Mouse (Mus musculus): ENCODE data around the gene Hspa4. TPM values are rescaled to one million over a fixed set of nuclear protein-coding genes. Genes with fewer than 3 reads are reported as not detected.
A peak's percentile ranks its signal among the peaks of the same experiment; 100 is the strongest.
"Not testable (repeated sequence)": the region's sequence is repeated elsewhere in the genome, so short reads cannot be mapped to it uniquely, and the experiment has no call there.

Hspa4 gene
- polyA plus RNA-seq, 1 experiment from 2014 or later, result 111 TPM

DNA sequence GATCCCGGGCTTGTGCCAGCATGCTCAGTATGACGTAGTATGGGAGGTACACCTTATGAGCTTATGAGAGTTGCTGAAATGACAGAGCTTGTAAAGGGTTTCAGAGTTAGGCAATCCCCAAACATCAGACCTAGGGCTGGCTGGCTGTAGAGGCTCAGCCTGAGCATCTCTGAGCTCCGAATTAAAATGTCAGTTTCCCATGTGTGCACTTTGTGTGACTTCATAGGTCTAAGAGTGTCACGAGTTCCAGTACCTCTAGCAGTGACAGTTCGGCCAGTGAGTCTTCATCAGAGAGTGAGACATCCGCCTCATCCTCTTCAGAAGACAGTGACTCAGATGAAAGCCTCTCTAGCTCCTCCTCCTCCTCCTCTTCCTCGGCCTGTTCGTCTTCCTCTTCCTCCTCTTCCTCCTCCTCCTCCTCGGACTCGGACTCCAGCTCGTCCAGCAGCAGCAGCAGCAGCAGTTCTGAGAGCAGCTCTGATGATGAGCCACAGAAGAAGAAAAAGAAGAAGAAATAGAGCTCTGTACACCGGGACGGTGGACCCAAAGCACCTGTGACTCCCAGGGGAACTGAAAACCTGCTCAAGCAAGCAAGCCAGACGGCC, 31.9 kb upstream of the Hspa4 start:
- no peaks in the 10 kb centered on the region for H3K4me1 ChIP-seq (ENCODE audit: control insufficient read depth, insufficient read depth, low read length)
- ATAC-seq (ENCODE audit: low FRiP score) (no peak), DNase-seq (ENCODE audit: low spot score, missing footprints) (peak; percentile 81)
- 90% methylated on average over 14 of the region's 14 CpGs for WGBS
- H3K9ac ChIP-seq (ENCODE audit: low read length), result no peak overlapping the region
- H3K4me2 ChIP-seq, result no peak overlapping the region
- peaks cover 13% of the 10 kb centered on the region for H3K36me3 ChIP-seq (ENCODE audit: control insufficient read depth, insufficient read depth, low read length)
- no peaks in the 10 kb centered on the region for H3K9me3 ChIP-seq (ENCODE audit: control insufficient read depth, low read length)
- H3K27me3 ChIP-seq (ENCODE audit: control insufficient read depth, insufficient read depth, low read length), result no peaks in the 10 kb centered on the region
- H3K4me3 ChIP-seq (ENCODE audit: low read depth, low read length), result no peak overlapping the region
- no peak overlapping the region for H3K27ac ChIP-seq (ENCODE audit: low read depth, low read length)

DNA sequence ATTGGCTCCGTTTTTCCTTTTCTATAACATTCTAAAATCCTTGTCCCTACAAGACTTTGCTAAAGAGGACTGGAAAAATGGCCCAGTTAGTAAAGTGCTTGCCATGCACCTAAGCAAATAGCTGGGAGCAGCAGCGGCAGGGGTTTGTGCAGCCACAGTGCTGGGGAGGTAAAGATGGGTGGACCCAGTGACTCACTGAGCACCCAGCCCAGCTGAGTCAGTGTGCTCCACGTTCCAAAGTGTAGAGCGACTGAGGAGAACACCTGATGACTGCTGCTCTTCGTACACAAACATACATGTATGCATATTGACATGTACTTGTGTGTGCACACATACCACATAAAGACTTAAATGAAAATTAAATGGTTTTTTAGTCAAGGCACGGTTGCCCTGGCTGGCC, 30.9 kb upstream of the Hspa4 start:
- ATAC-seq (ENCODE audit: low FRiP score) (no peak), DNase-seq (ENCODE audit: low spot score, missing footprints) (no peak)
- Histone ChIP-seq H3K27me3 (ENCODE audit: control insufficient read depth, insufficient read depth, low read length) (no peaks in the 10 kb centered on the region), H3K27ac (ENCODE audit: low read depth, low read length) (no peak overlapping the region), H3K9ac (ENCODE audit: low read length) (no peak overlapping the region), H3K36me3 (ENCODE audit: control insufficient read depth, insufficient read depth, low read length) (peaks cover 13% of the 10 kb centered on the region), H3K4me2 (no peak overlapping the region), H3K4me1 (ENCODE audit: control insufficient read depth, insufficient read depth, low read length) (no peaks in the 10 kb centered on the region), H3K9me3 (ENCODE audit: control insufficient read depth, low read length) (no peaks in the 10 kb centered on the region), H3K4me3 (ENCODE audit: low read depth, low read length) (no peak overlapping the region)
- 97% methylated on average over 6 of the region's 6 CpGs for WGBS

DNA sequence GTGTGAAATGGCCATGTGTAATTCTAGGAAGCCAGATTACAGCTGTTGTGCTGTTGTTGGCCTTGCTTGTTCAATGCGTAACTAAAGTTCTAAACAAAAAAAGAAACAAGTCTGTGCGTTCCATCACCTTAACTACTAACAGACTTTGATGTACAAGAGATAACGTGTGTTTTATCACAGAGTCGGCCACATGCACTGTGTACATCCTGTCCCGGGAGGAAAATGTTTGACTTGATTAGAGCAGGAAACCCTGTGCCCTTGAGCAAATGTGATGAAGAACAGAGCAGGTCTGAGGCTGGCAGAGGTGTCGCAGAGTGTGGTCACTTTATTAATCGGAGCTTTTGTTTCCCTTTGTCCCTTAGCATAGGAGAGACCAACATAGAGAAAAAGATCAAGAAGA, 30.1 kb upstream of the Hspa4 start:
- H3K4me3 ChIP-seq (ENCODE audit: low read depth, low read length), result no peak overlapping the region
- peaks cover 5% of the 10 kb centered on the region for H3K4me1 ChIP-seq (ENCODE audit: control insufficient read depth, insufficient read depth, low read length)
- H3K4me2 ChIP-seq, result no peak overlapping the region
- ATAC-seq (ENCODE audit: low FRiP score), result no peak
- no peaks in the 10 kb centered on the region for H3K9me3 ChIP-seq (ENCODE audit: control insufficient read depth, low read length)
- no peak overlapping the region for H3K27ac ChIP-seq (ENCODE audit: low read depth, low read length)
- WGBS, result 90% methylated on average over 7 of the region's 7 CpGs
- no peaks in the 10 kb centered on the region for H3K27me3 ChIP-seq (ENCODE audit: control insufficient read depth, insufficient read depth, low read length)
- H3K36me3 ChIP-seq (ENCODE audit: control insufficient read depth, insufficient read depth, low read length), result peaks cover 13% of the 10 kb centered on the region
- DNase-seq (ENCODE audit: low spot score, missing footprints), result peak; percentile 31
- H3K9ac ChIP-seq (ENCODE audit: low read length), result no peak overlapping the region

DNA sequence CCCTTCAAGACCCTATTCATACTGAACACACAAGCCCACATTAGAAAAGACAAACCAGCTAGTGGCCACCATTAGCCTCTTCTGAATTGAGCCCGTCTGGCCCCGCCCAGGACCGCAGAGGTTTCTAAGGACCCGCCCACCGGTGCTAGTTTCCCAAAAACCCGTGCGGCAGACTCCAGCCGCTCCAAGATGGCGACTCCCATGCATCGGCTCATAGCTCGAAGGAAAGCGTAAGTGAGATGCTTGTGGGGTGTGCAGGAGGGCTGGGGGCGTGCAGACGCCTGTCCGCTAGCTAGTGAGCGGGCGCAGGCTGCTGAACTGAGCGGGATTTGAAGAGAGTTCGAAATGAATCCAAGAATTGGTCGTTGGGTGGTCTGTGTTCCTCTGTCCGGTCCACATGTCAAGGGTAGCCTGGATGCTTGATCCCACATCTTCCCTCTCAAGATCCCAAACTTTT, 24.3 kb upstream of the Hspa4 start, which contains the start of gene Zcchc10:
TSS of gene Zcchc10 (plus strand) at position 168 of the 457 bp plus-strand sequence.
- Histone ChIP-seq H3K27ac (ENCODE audit: low read depth, low read length) (no peak within 1 kb of the TSS), H3K36me3 (ENCODE audit: control insufficient read depth, insufficient read depth, low read length) (peaks cover 8% of the 10 kb centered on the region), H3K9ac (ENCODE audit: low read length) (peak within 1 kb of the TSS; percentile 86), H3K4me1 (ENCODE audit: control insufficient read depth, insufficient read depth, low read length) (peaks cover 9% of the 10 kb centered on the region), H3K9me3 (ENCODE audit: control insufficient read depth, low read length) (no peaks in the 10 kb centered on the region), H3K4me3 (ENCODE audit: low read depth, low read length) (peak within 1 kb of the TSS; percentile 80), H3K4me2 (peak within 1 kb of the TSS; percentile 68), H3K27me3 (ENCODE audit: control insufficient read depth, insufficient read depth, low read length) (no peaks in the 10 kb centered on the region)
- ATAC-seq (ENCODE audit: low FRiP score) (peak; percentile 91), DNase-seq (ENCODE audit: low spot score, missing footprints) (peak; percentile 98)
- WGBS, result under 1% methylated on average over 21 of the region's 21 CpGs

DNA sequence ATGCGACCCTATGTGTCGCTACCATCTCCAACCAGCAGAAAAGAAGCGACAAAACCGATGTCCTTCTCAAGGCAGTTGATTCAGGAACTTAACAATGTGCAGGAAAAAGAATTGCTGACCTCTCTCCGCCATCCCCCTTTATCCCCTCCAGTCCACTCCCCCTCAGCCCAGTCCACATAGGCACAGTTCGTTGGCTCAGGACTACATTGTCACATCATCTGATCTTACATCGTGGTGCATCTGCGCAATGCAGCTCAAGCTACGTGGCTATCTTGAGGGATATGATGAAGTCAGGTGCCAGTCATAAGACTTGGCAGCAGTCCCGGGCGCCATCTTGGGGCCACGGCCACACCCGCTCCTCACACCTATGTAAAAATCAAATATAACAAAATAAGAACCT, 19.6 kb upstream of the Hspa4 start:
- not testable (repeated sequence) for H3K36me3 ChIP-seq (ENCODE audit: control insufficient read depth, insufficient read depth, low read length); H3K9ac ChIP-seq (ENCODE audit: low read length); H3K4me1 ChIP-seq (ENCODE audit: control insufficient read depth, insufficient read depth, low read length); H3K27ac ChIP-seq (ENCODE audit: low read depth, low read length); ATAC-seq (ENCODE audit: low FRiP score); H3K4me3 ChIP-seq (ENCODE audit: low read depth, low read length); DNase-seq (ENCODE audit: low spot score, missing footprints); H3K9me3 ChIP-seq (ENCODE audit: control insufficient read depth, low read length); H3K4me2 ChIP-seq; H3K27me3 ChIP-seq (ENCODE audit: control insufficient read depth, insufficient read depth, low read length)
- 89% methylated on average over 13 of the region's 13 CpGs for WGBS

DNA sequence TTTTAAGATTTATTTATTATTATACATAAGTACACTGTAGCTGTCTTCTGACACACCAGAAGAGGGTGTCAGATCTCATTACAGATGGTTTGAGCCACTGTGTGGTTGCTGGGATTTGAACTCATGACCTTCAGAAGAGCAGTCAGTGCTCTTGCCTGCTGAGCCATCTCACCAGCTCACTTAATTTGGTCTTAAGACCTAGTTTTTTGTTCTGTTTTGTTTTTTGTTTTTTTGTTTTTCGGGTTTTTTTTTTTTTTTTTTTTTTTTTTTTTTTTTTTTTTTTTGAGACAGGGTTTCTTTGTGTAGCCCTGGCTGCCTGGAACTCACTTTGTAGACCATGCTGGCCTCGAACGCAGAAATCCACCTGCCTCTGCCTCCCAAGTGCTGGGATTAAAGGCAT, 18.3 kb upstream of the Hspa4 start:
- not testable (repeated sequence) for H3K4me2 ChIP-seq; H3K36me3 ChIP-seq (ENCODE audit: control insufficient read depth, insufficient read depth, low read length); ATAC-seq (ENCODE audit: low FRiP score); H3K9ac ChIP-seq (ENCODE audit: low read length); H3K27ac ChIP-seq (ENCODE audit: low read depth, low read length); H3K4me3 ChIP-seq (ENCODE audit: low read depth, low read length); H3K27me3 ChIP-seq (ENCODE audit: control insufficient read depth, insufficient read depth, low read length); H3K4me1 ChIP-seq (ENCODE audit: control insufficient read depth, insufficient read depth, low read length); DNase-seq (ENCODE audit: low spot score, missing footprints); H3K9me3 ChIP-seq (ENCODE audit: control insufficient read depth, low read length)
- WGBS, result 76% methylated on average over 3 of the region's 3 CpGs

DNA sequence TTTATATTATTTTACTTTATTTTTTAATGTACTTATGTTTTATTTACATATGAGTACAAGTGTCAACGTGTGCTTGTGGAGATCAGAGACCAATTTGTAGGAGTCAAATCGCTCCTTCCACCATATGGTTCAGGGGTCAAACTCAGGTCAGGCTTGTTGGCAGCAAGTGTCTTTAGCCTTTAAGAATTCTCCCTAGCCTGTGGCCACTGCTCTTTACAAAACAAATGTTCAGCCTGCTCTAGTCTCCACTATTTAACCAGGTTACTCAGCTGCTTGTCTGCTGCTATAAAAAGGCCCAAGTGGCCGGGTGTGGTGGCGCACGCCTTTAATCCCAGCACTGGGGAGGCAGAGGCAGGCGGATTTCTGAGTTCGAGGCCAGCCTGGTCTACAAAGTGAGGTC, 17.8 kb upstream of the Hspa4 start:
- ATAC-seq (ENCODE audit: low FRiP score) (no peak), DNase-seq (ENCODE audit: low spot score, missing footprints) (peak; percentile 61)
- no peaks in the 10 kb centered on the region for H3K27me3 ChIP-seq (ENCODE audit: control insufficient read depth, insufficient read depth, low read length)
- no peak overlapping the region for H3K27ac ChIP-seq (ENCODE audit: low read depth, low read length)
- H3K4me1 ChIP-seq (ENCODE audit: control insufficient read depth, insufficient read depth, low read length), result no peaks in the 10 kb centered on the region
- no peak overlapping the region for H3K9ac ChIP-seq (ENCODE audit: low read length)
- H3K4me3 ChIP-seq (ENCODE audit: low read depth, low read length), result no peak overlapping the region
- no peaks in the 10 kb centered on the region for H3K36me3 ChIP-seq (ENCODE audit: control insufficient read depth, insufficient read depth, low read length)
- H3K4me2 ChIP-seq, result no peak overlapping the region
- H3K9me3 ChIP-seq (ENCODE audit: control insufficient read depth, low read length), result no peaks in the 10 kb centered on the region
- 87% methylated on average over 7 of the region's 7 CpGs for WGBS

DNA sequence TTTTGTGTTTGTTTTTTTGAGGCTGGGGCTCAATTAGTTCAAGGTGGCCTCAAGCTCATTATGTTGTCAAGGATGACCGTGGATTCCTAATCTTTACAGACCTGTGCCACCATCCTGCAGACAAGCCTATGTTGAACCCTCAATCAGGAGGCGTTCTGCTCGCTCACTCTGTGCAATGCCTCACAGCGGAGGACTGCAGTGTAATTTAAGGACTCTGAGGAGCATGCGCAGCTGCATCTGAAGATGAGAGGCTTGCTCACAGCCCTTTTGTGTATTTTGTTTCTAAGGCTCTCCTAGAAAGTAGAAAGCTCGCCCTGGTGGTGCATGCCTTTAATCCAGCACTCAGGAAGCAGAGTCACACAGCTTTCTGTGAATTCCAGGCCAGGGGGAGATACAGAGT, 16.7 kb upstream of the Hspa4 start:
- Histone ChIP-seq H3K4me3 (ENCODE audit: low read depth, low read length) (no peak overlapping the region), H3K9me3 (ENCODE audit: control insufficient read depth, low read length) (no peaks in the 10 kb centered on the region), H3K9ac (ENCODE audit: low read length) (no peak overlapping the region), H3K4me2 (no peak overlapping the region), H3K36me3 (ENCODE audit: control insufficient read depth, insufficient read depth, low read length) (no peaks in the 10 kb centered on the region), H3K27ac (ENCODE audit: low read depth, low read length) (no peak overlapping the region), H3K4me1 (ENCODE audit: control insufficient read depth, insufficient read depth, low read length) (no peaks in the 10 kb centered on the region), H3K27me3 (ENCODE audit: control insufficient read depth, insufficient read depth, low read length) (no peaks in the 10 kb centered on the region)
- ATAC-seq (ENCODE audit: low FRiP score), result no peak
- peak; percentile 31 for DNase-seq (ENCODE audit: low spot score, missing footprints)
- 61% methylated on average over 6 of the region's 6 CpGs for WGBS

DNA sequence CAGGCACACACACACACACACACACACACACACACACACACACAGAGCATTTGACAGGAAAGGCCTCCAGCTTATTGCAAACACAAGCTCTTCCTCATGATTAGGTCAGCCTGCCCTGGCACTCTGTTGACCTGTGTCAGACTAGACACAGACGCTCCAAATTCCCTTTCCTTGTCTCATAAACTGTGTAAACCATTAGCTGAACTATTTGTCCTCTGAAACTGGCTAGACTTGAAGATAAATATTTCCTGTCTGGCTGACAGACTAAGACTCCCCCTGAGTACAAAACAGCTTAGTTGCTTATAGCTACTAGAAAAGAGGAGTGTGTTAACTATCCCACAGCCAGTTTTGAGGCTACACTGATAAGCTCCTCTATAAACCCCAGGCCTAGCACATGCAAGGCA, 14.5 kb upstream of the Hspa4 start:
- DNase-seq (ENCODE audit: low spot score, missing footprints) (no peak), ATAC-seq (ENCODE audit: low FRiP score) (no peak)
- no peaks in the 10 kb centered on the region for H3K27me3 ChIP-seq (ENCODE audit: control insufficient read depth, insufficient read depth, low read length)
- H3K36me3 ChIP-seq (ENCODE audit: control insufficient read depth, insufficient read depth, low read length), result no peaks in the 10 kb centered on the region
- H3K9me3 ChIP-seq (ENCODE audit: control insufficient read depth, low read length), result no peaks in the 10 kb centered on the region
- H3K4me1 ChIP-seq (ENCODE audit: control insufficient read depth, insufficient read depth, low read length), result no peaks in the 10 kb centered on the region
- no peak overlapping the region for H3K9ac ChIP-seq (ENCODE audit: low read length)
- H3K27ac ChIP-seq (ENCODE audit: low read depth, low read length), result no peak overlapping the region
- 89% methylated on average over 1 of the region's 1 CpGs for WGBS
- no peak overlapping the region for H3K4me2 ChIP-seq
- H3K4me3 ChIP-seq (ENCODE audit: low read depth, low read length), result no peak overlapping the region
